Mouse (Mus musculus) limb, embryonic 14.5 days (tissue): ENCODE measurements around the gene Celf2. TPM values are rescaled to one million over a fixed set of nuclear protein-coding genes. Genes with fewer than 3 reads are reported as not detected.

Source experiments
- ATAC-seq: fragments of 200-750 bp; cut with Nextera tagmentation; 2 replicates; pipeline ENCODE4 v1.8.0; 2017; ENCODE audit warnings: low read depth, moderate number of reproducible peaks, moderate TSS enrichment; ENCODE audit not compliant: low FRiP score
- DNase-seq: peaks from one replicate; pipeline ENCODE4 v3.0.0-alpha.2; 2015; ENCODE audit warnings: low spot score
- H3K27ac ChIP-seq: fragments of 300-500 bp; sonication (generic); replicated peaks from 2 replicates; pipeline ENCODE4 v1.5.1; 2014; ENCODE audit warnings: low read depth, mild to moderate bottlenecking, low read length, moderate library complexity, mixed read lengths
- H3K27me3 ChIP-seq: fragments of 300-500 bp; sonication (generic); 2 replicates; pipeline ENCODE4 v1.6.1; 2014; ENCODE audit warnings: low read length, mixed read lengths; ENCODE audit not compliant: control insufficient read depth, insufficient read depth
- H3K36me3 ChIP-seq: fragments of 300-500 bp; sonication (generic); 2 replicates; pipeline ENCODE4 v1.6.1; 2014; ENCODE audit warnings: mild to moderate bottlenecking, low read length, moderate library complexity, mixed read lengths; ENCODE audit not compliant: control insufficient read depth, insufficient read depth
- H3K4me1 ChIP-seq: fragments of 300-500 bp; sonication (generic); 2 replicates; pipeline ENCODE4 v1.6.1; 2014; ENCODE audit warnings: antibody characterized with exemption, low read length, mixed read lengths; ENCODE audit not compliant: control insufficient read depth, insufficient read depth
- H3K4me2 ChIP-seq: fragments of 300-500 bp; sonication (generic); replicated peaks from 2 replicates; pipeline ENCODE4 v1.6.1; 2014; ENCODE audit warnings: low read depth, mild to moderate bottlenecking, low read length, moderate library complexity; ENCODE audit not compliant: severe bottlenecking
- H3K4me3 ChIP-seq: fragments of 300-500 bp; sonication (generic); replicated peaks from 2 replicates; pipeline ENCODE4 v1.5.1; 2014; ENCODE audit warnings: low read length
- H3K9ac ChIP-seq: fragments of 300-500 bp; sonication (generic); 2 replicates; pipeline ENCODE4 v1.6.1; 2014; ENCODE audit warnings: mild to moderate bottlenecking, low read depth, low read length, moderate library complexity; ENCODE audit not compliant: severe bottlenecking
- H3K9me3 ChIP-seq: fragments of 300-500 bp; sonication (generic); 2 replicates; pipeline ENCODE4 v1.6.1; 2016; ENCODE audit warnings: low read length; ENCODE audit not compliant: control insufficient read depth
- POLR2A ChIP-seq: fragments of 200-500 bp; IDR thresholded peaks from 2 replicates; pipeline ENCODE4 v1.8.0; 2012; ENCODE audit warnings: inconsistent platforms, mild to moderate bottlenecking, moderate library complexity, borderline replicate concordance; ENCODE audit not compliant: insufficient read depth, insufficient read length; ENCODE audit errors: extremely low read depth
- WGBS: fragments of 180-500 bp; shearing (Covaris S2); extraction: QIAGEN DNeasy Blood & Tissue Kit; methylation state at CpG from one replicate; pipeline ENCODE4 v1.1.7; 2014; 5-methylcytosine and 5-hydroxymethylcytosine counted together
- polyA plus RNA-seq, 2 experiments: library from polyadenylated mRNA; depleted of rRNA in 1 of 2; stranded (reverse) in 1 of 2; unstranded in 1 of 2; fragments of >200 nt; fragmentation: Nextera tagmentation in 1 of 2; extraction: Ambion mirVana in 1 of 2; gene quantifications; 2 replicates each; pipeline versions ENCODE4 v1.2.1 to v1.2.3; 2012 to 2014

Celf2 gene
- polyA plus RNA-seq, 2 experiments: 55.3 to 75.1 TPM

- Histone ChIP-seq H3K9me3 (no peaks in the 10 kb centered on the region), H3K4me1 (no peaks in the 10 kb centered on the region), H3K9ac (no peak overlapping the region), H3K4me2 (no peak overlapping the region), H3K27me3 (no peaks in the 10 kb centered on the region), H3K27ac (no peak overlapping the region), H3K4me3 (no peak overlapping the region), H3K36me3 (no peaks in the 10 kb centered on the region)
- 84% methylated on average over 1 of the region's 1 CpGs for WGBS
- no peak for DNase-seq
- TF ChIP-seq POLR2A: no peak
- no peak for ATAC-seq
Observed at GRCm38 (mm10) chr2:6896896-6897295, 612.5 kb downstream of the Celf2 start.

GRCm38 (mm10) chr2:6893597-6893996 is 615.8 kb downstream of the Celf2 start:
- Histone ChIP-seq H3K4me2 (no peak overlapping the region), H3K4me3 (no peak overlapping the region), H3K4me1 (no peaks in the 10 kb centered on the region), H3K36me3 (no peaks in the 10 kb centered on the region), H3K9me3 (no peaks in the 10 kb centered on the region), H3K27me3 (no peaks in the 10 kb centered on the region), H3K27ac (no peak overlapping the region), H3K9ac (no peak overlapping the region)
- 73% methylated on average over 2 of the region's 2 CpGs for WGBS
- no peak for DNase-seq
- no peak for ATAC-seq
- TF ChIP-seq POLR2A: no peak

GRCm38 (mm10) chr2:6893095-6893494 is 616.3 kb downstream of the Celf2 start:
- WGBS: 74% methylated on average over 3 of the region's 3 CpGs
- Histone ChIP-seq H3K4me2 (no peak overlapping the region), H3K4me1 (no peaks in the 10 kb centered on the region), H3K9me3 (no peaks in the 10 kb centered on the region), H3K36me3 (no peaks in the 10 kb centered on the region), H3K27me3 (no peaks in the 10 kb centered on the region), H3K4me3 (no peak overlapping the region), H3K9ac (no peak overlapping the region), H3K27ac (no peak overlapping the region)
- no peak for TF ChIP-seq POLR2A
- ATAC-seq (no peak), DNase-seq (no peak)

GRCm38 (mm10) chr2:6884796-6885711 is 624.3 kb downstream of the Celf2 start:
- Histone ChIP-seq H3K27ac (no peak overlapping the region), H3K27me3 (no peaks in the 10 kb centered on the region), H3K9ac (no peak overlapping the region), H3K4me3 (no peak overlapping the region), H3K4me1 (no peaks in the 10 kb centered on the region), H3K36me3 (no peaks in the 10 kb centered on the region), H3K9me3 (no peaks in the 10 kb centered on the region), H3K4me2 (no peak overlapping the region)
- no peak for ATAC-seq
- 82% methylated on average over 8 of the region's 8 CpGs for WGBS
- no peak for TF ChIP-seq POLR2A
- no peak for DNase-seq

- TF ChIP-seq POLR2A: no peak
- ATAC-seq: no peak
- Histone ChIP-seq H3K9me3 (no peaks in the 10 kb centered on the region), H3K27me3 (no peaks in the 10 kb centered on the region), H3K4me1 (no peaks in the 10 kb centered on the region), H3K27ac (no peak overlapping the region), H3K36me3 (no peaks in the 10 kb centered on the region), H3K9ac (no peak overlapping the region), H3K4me3 (no peak overlapping the region), H3K4me2 (no peak overlapping the region)
- no peak for DNase-seq
- 83% methylated on average over 13 of the region's 13 CpGs for WGBS
Observed at GRCm38 (mm10) chr2:6883996-6884795, 625.2 kb downstream of the Celf2 start.
